Mouse (Mus musculus) neural tube, embryonic 14.5 days (tissue): ENCODE results near the gene Parvg. TPM values are rescaled to one million over a fixed set of nuclear protein-coding genes. Genes with fewer than 3 reads are reported as not detected.
"Not testable (repeated sequence)": the region's sequence is repeated elsewhere in the genome, so short reads cannot be mapped to it uniquely, and the experiment has no call there.

Source experiments
- ATAC-seq: fragments of 200-750 bp; cut with Nextera tagmentation; 2 replicates; pipeline ENCODE4 v1.8.0; 2017; ENCODE audit warnings: low read depth, mild to moderate bottlenecking, moderate TSS enrichment, moderate library complexity
- H3K27ac ChIP-seq: fragments of 300-500 bp; sonication (generic); 2 replicates; pipeline ENCODE4 v1.5.1; 2014; ENCODE audit warnings: low read depth, mild to moderate bottlenecking, control low read depth, low read length, moderate library complexity, mixed read lengths
- H3K27me3 ChIP-seq: fragments of 300-500 bp; sonication (generic); 2 replicates; pipeline ENCODE4 v1.6.1; 2014; ENCODE audit warnings: low read length; ENCODE audit not compliant: control insufficient read depth, insufficient read depth
- H3K36me3 ChIP-seq: fragments of 300-500 bp; sonication (generic); 2 replicates; pipeline ENCODE4 v1.6.1; 2014; ENCODE audit warnings: low read length, mixed read lengths; ENCODE audit not compliant: control insufficient read depth, insufficient read depth
- H3K4me1 ChIP-seq: fragments of 300-500 bp; sonication (generic); 2 replicates; pipeline ENCODE4 v1.6.1; 2014; ENCODE audit warnings: low read length; ENCODE audit not compliant: control insufficient read depth, insufficient read depth
- H3K4me2 ChIP-seq: fragments of 300-500 bp; sonication (generic); 2 replicates; pipeline ENCODE4 v1.6.1; 2014; ENCODE audit warnings: mild to moderate bottlenecking, low read depth, low read length, control low read depth
- H3K4me3 ChIP-seq: fragments of 300-500 bp; sonication (generic); 2 replicates; pipeline ENCODE4 v1.5.1; 2014; ENCODE audit warnings: low read depth, low read length, control low read depth, mixed read lengths
- H3K9ac ChIP-seq: fragments of 300-500 bp; sonication (generic); replicated peaks from 2 replicates; pipeline ENCODE4 v1.6.1; 2014; ENCODE audit warnings: low read depth, mild to moderate bottlenecking, control low read depth, low read length, mixed read lengths
- H3K9me3 ChIP-seq: fragments of 300-500 bp; sonication (generic); 2 replicates; pipeline ENCODE4 v1.6.1; 2016; ENCODE audit warnings: low read length; ENCODE audit not compliant: control insufficient read depth
- WGBS: fragments of 180-500 bp; shearing (Covaris S2); extraction: QIAGEN DNeasy Blood & Tissue Kit; methylation state at CpG from one replicate; pipeline ENCODE4 v1.1.7; 2014; 5-methylcytosine and 5-hydroxymethylcytosine counted together
- polyA plus RNA-seq: library from polyadenylated mRNA; unstranded; fragments of >200 nt; fragmentation: Nextera tagmentation; extraction: Ambion mirVana; gene quantifications from 2 replicates; pipeline ENCODE4 v1.2.1, GENCODE M21; 2014

Gene Parvg
- polyA plus RNA-seq, 1 experiment from 2014 or later: 0.40 TPM

GRCm38 (mm10) chr15:84285453-84285852, 38.4 kb upstream of the Parvg start:
- H3K4me3 ChIP-seq: no peak overlapping the region
- no peaks in the 10 kb centered on the region for H3K27me3 ChIP-seq
- no peak overlapping the region for H3K4me2 ChIP-seq
- 65% methylated on average over 7 of the region's 7 CpGs for WGBS
- H3K9me3 ChIP-seq: no peaks in the 10 kb centered on the region
- H3K36me3 ChIP-seq: no peaks in the 10 kb centered on the region
- no peak for ATAC-seq
- H3K27ac ChIP-seq: no peak overlapping the region
- no peak overlapping the region for H3K9ac ChIP-seq
- no peaks in the 10 kb centered on the region for H3K4me1 ChIP-seq

- not testable (repeated sequence) for H3K27ac ChIP-seq
Observed at GRCm38 (mm10) chr15:84288953-84289352, 34.9 kb upstream of the Parvg start.

GRCm38 (mm10) chr15:84291097-84291496, 32.7 kb upstream of the Parvg start:
- no peak for ATAC-seq
- Histone ChIP-seq H3K27ac (no peak overlapping the region), H3K4me1 (no peaks in the 10 kb centered on the region), H3K9me3 (no peaks in the 10 kb centered on the region), H3K9ac (no peak overlapping the region), H3K4me3 (no peak overlapping the region), H3K36me3 (no peaks in the 10 kb centered on the region), H3K27me3 (no peaks in the 10 kb centered on the region), H3K4me2 (no peak overlapping the region)
- 94% methylated on average over 5 of the region's 5 CpGs for WGBS

More at GRCm38 (mm10) chr15:84288953-84289352, 34.9 kb upstream of the Parvg start:
- not testable (repeated sequence) for ATAC-seq, H3K4me2 ChIP-seq, H3K36me3 ChIP-seq, H3K4me3 ChIP-seq, H3K27me3 ChIP-seq, H3K9ac ChIP-seq, H3K4me1 ChIP-seq, H3K9me3 ChIP-seq
- WGBS: 79% methylated on average over 1 of the region's 1 CpGs

- 79% methylated on average over 12 of the region's 12 CpGs for WGBS
Observed at GRCm38 (mm10) chr15:84293590-84293989, 30.2 kb upstream of the Parvg start.

GRCm38 (mm10) chr15:84294391-84294790, 29.4 kb upstream of the Parvg start:
- H3K4me1 ChIP-seq: peaks cover 13% of the 10 kb centered on the region
- no peaks in the 10 kb centered on the region for H3K36me3 ChIP-seq
- no peak for ATAC-seq
- no peak overlapping the region for H3K4me3 ChIP-seq
- H3K27me3 ChIP-seq: no peaks in the 10 kb centered on the region; the same call in 1 of the 2 replicates
- no peak overlapping the region for H3K4me2 ChIP-seq
- H3K9ac ChIP-seq: no peak overlapping the region
- H3K27ac ChIP-seq: no peak overlapping the region
- 57% methylated on average over 9 of the region's 9 CpGs for WGBS
- H3K9me3 ChIP-seq: no peaks in the 10 kb centered on the region

More at GRCm38 (mm10) chr15:84293590-84293989, 30.2 kb upstream of the Parvg start:
- Histone ChIP-seq H3K4me1 (peaks cover 5% of the 10 kb centered on the region; the same call in 1 of the 2 replicates), H3K36me3 (no peaks in the 10 kb centered on the region), H3K9me3 (no peaks in the 10 kb centered on the region), H3K4me3 (no peak overlapping the region), H3K9ac (no peak overlapping the region), H3K27ac (no peak overlapping the region), H3K27me3 (no peaks in the 10 kb centered on the region; the same call in 1 of the 2 replicates), H3K4me2 (no peak overlapping the region)
- no peak for ATAC-seq

GRCm38 (mm10) chr15:84295225-84295624, 28.6 kb upstream of the Parvg start:
- H3K9me3 ChIP-seq: no peaks in the 10 kb centered on the region
- peaks cover 21% of the 10 kb centered on the region for H3K4me1 ChIP-seq
- 71% methylated on average over 10 of the region's 10 CpGs for WGBS
- no peaks in the 10 kb centered on the region for H3K36me3 ChIP-seq
- no peak overlapping the region for H3K4me3 ChIP-seq
- H3K4me2 ChIP-seq: no peak overlapping the region
- no peak overlapping the region for H3K27ac ChIP-seq
- H3K27me3 ChIP-seq: no peaks in the 10 kb centered on the region; the same call in 1 of the 2 replicates
- no peak overlapping the region for H3K9ac ChIP-seq
- ATAC-seq: no peak

- no peak overlapping the region for H3K27ac ChIP-seq
- H3K27me3 ChIP-seq: no peaks in the 10 kb centered on the region; the same call in 1 of the 2 replicates
- no peaks in the 10 kb centered on the region for H3K36me3 ChIP-seq
- no peaks in the 10 kb centered on the region for H3K9me3 ChIP-seq
- peaks cover 43% of the 10 kb centered on the region for H3K4me1 ChIP-seq
- no peak overlapping the region for H3K9ac ChIP-seq
- WGBS: 65% methylated on average over 8 of the region's 8 CpGs
- no peak for ATAC-seq
- H3K4me2 ChIP-seq: no peak overlapping the region
- no peak overlapping the region for H3K4me3 ChIP-seq
Observed at GRCm38 (mm10) chr15:84297454-84297853, 26.4 kb upstream of the Parvg start.

- no peak overlapping the region for H3K9ac ChIP-seq
- H3K4me1 ChIP-seq: peaks cover 48% of the 10 kb centered on the region
- no peak overlapping the region for H3K4me2 ChIP-seq
- no peak for ATAC-seq
- no peak overlapping the region for H3K27ac ChIP-seq
- no peaks in the 10 kb centered on the region; the same call in 1 of the 2 replicates for H3K27me3 ChIP-seq
- WGBS: 12% methylated on average over 13 of the region's 13 CpGs
- no peaks in the 10 kb centered on the region for H3K9me3 ChIP-seq
- no peak overlapping the region for H3K4me3 ChIP-seq
- no peaks in the 10 kb centered on the region for H3K36me3 ChIP-seq
Observed at GRCm38 (mm10) chr15:84298804-84299370, 24.9 kb upstream of the Parvg start.

- 18% methylated on average over 9 of the region's 9 CpGs for WGBS
- no peak overlapping the region for H3K4me3 ChIP-seq
- H3K9ac ChIP-seq: no peak overlapping the region
- H3K27ac ChIP-seq: peak overlapping the region; percentile 74
- no peaks in the 10 kb centered on the region; the same call in 1 of the 2 replicates for H3K27me3 ChIP-seq
- H3K4me1 ChIP-seq: peaks cover 48% of the 10 kb centered on the region
- H3K9me3 ChIP-seq: no peaks in the 10 kb centered on the region
- 0 out of 2 replicates have a peak overlapping the region, but pooled peaks have one; percentile 4 for H3K4me2 ChIP-seq
- ATAC-seq: peak; percentile 50
- no peaks in the 10 kb centered on the region for H3K36me3 ChIP-seq
Observed at GRCm38 (mm10) chr15:84299662-84300333, 24.0 kb upstream of the Parvg start.
